Mouse (Mus musculus): ENCODE measurements at regions not wholly inside any gene's neighbourhood (a gene's known extent, or its start where the extent isn't known, plus 50 kb on each side); places are given as distances from the start of the nearest gene placed in this dataset.

DNA sequence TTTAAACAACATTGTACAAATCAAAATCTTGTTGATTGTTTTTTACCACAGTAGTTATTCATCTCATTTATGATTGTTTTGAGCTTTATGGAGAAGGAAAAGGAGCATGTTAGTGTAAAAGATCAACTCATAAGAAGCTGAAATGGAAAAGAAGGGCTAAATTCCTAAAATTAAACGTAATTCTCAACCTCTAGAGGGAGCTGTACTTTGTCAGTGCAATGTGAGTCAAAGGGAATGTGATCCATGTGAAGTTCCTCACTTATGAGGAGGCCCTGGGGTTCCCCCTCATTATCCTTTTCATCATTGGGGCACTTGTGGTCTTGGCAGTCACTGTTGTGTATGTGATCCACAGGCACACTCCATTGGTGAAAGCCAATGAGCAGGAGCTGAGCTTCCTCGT lies 54.0 kb upstream of the Vmn2r7 start:
- Histone ChIP-seq H3K27ac (replicated peaks) (no peak overlapping the region), H3K9ac (no peak overlapping the region), H3K27me3 (no peaks in the 10 kb centered on the region), H3K4me1 (no peaks in the 10 kb centered on the region), H3K4me2 (replicated peaks) (no peak overlapping the region), H3K4me3 (replicated peaks) (no peak overlapping the region), H3K36me3 (no peaks in the 10 kb centered on the region), H3K9me3 (replicated peaks) (no peaks in the 10 kb centered on the region)
- whole genome bisulfite sequencing: 56% methylated on average over 2 of the region's 2 CpGs
- no peak for ATAC-seq (ENCODE audit: insufficient number of reproducible peaks, low FRiP score, low TSS enrichment, low read depth)

DNA sequence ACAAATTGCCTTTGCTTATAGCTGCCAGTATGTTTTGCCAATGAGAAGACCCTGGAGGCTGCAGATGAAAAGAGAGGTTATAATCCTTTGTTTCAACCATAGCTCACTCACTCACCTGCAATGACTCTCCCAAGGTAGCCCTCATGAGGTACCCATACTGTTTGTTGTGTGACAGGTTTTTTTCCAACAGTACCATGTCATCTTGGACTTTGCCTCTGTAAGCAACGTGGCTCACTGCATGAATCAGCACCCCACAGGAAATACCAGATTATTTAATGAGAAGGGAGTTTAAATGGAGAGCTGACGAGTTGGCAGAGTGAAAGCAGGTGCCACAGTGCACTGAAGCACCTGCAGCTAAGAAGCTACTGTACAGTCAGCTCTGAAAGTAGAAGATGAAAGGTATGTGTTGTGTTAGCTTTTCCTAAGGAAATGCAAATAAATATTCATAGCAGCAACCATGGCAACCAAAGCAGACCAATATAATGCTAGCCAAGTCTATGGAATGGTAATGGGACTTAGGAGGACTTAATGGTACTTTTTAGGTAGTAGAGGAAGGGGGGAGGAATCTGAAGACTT lies 56.8 kb upstream of the Vmn2r7 start:
- Histone ChIP-seq H3K9me3 (replicated peaks) (no peaks in the 10 kb centered on the region), H3K4me1 (no peaks in the 10 kb centered on the region), H3K36me3 (no peaks in the 10 kb centered on the region), H3K9ac (no peak overlapping the region), H3K27ac (replicated peaks) (no peak overlapping the region), H3K27me3 (no peaks in the 10 kb centered on the region), H3K4me2 (replicated peaks) (no peak overlapping the region), H3K4me3 (replicated peaks) (no peak overlapping the region)
- ATAC-seq (ENCODE audit: insufficient number of reproducible peaks, low FRiP score, low TSS enrichment, low read depth): no peak
- WGBS: 20% methylated on average over 2 of the region's 2 CpGs

DNA sequence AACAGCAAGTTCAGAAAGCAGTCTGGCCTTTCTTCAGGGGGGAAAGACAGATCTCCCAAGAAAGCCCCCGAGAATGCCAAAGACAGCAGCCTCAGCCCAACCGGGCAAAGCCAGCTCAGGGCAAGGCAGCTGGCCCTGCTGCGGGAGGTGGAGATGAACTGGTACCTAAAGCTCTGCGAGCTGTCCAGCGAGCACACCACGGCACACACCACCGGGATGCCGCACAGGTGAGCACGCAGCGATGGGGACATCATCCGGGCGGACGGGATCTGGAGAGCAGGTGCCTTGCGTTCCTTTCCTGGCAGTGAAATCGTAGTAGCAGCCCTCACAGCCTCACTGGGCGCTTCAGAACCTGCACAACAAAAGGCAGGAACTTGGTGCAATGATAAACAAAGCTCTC lies 104.7 kb upstream of the Vmn2r7 start:
- Histone ChIP-seq H3K4me1 (peaks cover 6% of the 10 kb centered on the region; the same call in 1 of the 2 replicates), H3K36me3 (no peaks in the 10 kb centered on the region), H3K9ac (no peak overlapping the region), H3K27me3 (peaks cover 10% of the 10 kb centered on the region), H3K4me3 (replicated peaks) (peak overlapping the region; percentile 13; the same call in 1 of the 2 replicates), H3K4me2 (replicated peaks) (peak overlapping the region; percentile 36), H3K9me3 (replicated peaks) (no peaks in the 10 kb centered on the region), H3K27ac (replicated peaks) (no peak overlapping the region)
- ATAC-seq (ENCODE audit: insufficient number of reproducible peaks, low FRiP score, low TSS enrichment, low read depth): no peak
- WGBS: 13% methylated on average over 16 of the region's 16 CpGs

DNA sequence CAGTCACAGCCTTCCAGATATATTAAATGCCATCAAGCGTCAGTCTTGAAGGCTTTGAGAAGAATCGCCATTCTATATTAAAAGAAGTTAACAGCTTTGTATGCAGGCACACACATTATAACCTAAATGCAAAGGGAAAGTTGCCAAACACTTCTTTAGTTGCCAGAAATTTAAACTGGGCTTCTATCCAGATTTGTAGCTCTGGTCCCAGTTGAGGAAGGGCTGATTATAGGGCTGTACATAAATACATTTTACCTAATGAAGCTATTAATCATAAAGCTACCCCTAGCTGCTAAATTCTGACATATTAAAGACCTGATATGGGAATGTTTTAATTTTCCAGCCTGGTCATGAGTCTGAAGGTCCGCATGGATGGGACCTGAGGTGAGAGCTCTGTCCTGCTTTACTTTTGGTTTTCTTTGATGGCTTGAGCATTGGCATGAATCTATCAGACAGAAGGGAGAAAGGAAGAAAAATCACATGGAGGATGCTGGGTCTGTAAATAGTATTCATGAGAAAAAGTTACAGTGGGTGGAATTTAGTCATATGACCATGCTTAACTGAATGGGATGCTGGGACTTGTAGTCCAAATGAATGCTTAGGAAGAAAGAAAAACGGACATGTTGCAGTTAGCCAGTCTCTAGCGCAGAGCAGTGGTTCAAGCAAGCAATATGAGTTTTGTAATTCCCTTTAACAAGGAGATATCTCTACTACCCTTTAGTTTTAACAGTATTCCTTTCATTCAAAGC lies 120.3 kb upstream of the Vmn2r7 start:
- H3K4me2 ChIP-seq (replicated peaks): 0 out of 2 replicates have a peak overlapping the region, but pooled peaks have one; percentile 1

DNA sequence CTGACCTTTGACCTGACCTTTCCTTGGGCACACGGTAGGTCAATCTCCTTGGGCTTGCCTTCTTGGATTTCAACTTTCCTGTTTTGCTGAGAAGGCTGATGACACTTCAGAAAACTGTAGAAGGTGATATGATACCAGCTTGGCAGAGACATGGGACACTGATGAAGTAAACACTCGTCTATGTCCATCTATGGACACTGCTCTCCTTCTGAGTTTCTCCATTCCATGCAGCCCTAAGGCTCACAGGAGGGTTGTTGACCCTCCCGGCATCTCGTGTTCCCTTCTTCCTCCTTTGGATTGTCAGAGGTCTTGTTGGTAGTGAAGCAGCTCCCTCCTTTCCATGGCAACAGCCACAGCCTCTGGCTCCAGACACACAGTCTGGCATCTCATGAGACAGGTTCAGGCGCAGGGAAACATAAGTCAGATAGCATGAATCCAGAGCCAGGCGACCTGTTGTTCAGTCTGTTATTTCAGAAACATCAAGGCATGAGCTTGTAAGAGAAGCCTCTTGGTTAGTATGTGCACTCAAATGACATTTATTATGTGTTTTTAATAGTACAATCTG lies 120.9 kb upstream of the Vmn2r7 start:
- Histone ChIP-seq H3K4me3 (replicated peaks) (no peak overlapping the region; the same call in 1 of the 2 replicates), H3K27ac (replicated peaks) (no peak overlapping the region), H3K27me3 (no peaks in the 10 kb centered on the region), H3K9ac (no peak overlapping the region), H3K9me3 (replicated peaks) (no peaks in the 10 kb centered on the region), H3K36me3 (no peaks in the 10 kb centered on the region), H3K4me2 (replicated peaks) (0 out of 2 replicates have a peak overlapping the region, but pooled peaks have one; percentile 1), H3K4me1 (no peaks in the 10 kb centered on the region)
- ATAC-seq (ENCODE audit: insufficient number of reproducible peaks, low FRiP score, low TSS enrichment, low read depth): no peak
- WGBS: 28% methylated on average over 6 of the region's 6 CpGs

More for the DNA sequence above, 120.3 kb upstream of the Vmn2r7 start:
- Histone ChIP-seq H3K9me3 (replicated peaks) (no peaks in the 10 kb centered on the region), H3K9ac (no peak overlapping the region), H3K27ac (replicated peaks) (no peak overlapping the region), H3K27me3 (no peaks in the 10 kb centered on the region), H3K4me3 (replicated peaks) (no peak overlapping the region; the same call in 1 of the 2 replicates), H3K4me1 (no peaks in the 10 kb centered on the region), H3K36me3 (no peaks in the 10 kb centered on the region)
- ATAC-seq (ENCODE audit: insufficient number of reproducible peaks, low FRiP score, low TSS enrichment, low read depth): no peak
- WGBS: 54% methylated on average over 5 of the region's 5 CpGs

DNA sequence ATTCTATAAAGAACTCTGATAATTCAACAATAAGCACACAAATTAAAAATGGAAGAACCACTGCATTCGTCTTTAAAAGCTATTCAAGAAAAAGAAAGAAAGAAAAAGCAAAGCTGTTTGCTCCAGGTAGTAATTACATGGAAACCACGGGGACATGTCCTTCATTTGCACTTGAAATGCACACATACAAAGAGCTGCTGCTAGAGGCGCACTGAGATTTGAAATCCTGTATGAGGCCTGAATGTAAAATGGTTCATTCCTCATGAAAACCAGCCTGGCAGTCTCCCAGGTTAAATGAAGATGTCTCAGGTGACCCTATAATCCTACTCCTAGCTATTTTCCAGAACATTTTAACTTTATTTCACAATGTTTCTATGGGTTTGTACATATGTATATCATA lies 123.7 kb upstream of the Vmn2r7 start:
- Histone ChIP-seq H3K4me3 (replicated peaks) (no peak overlapping the region), H3K36me3 (no peaks in the 10 kb centered on the region), H3K9me3 (replicated peaks) (no peaks in the 10 kb centered on the region), H3K4me2 (replicated peaks) (no peak overlapping the region), H3K9ac (no peak overlapping the region), H3K4me1 (no peaks in the 10 kb centered on the region), H3K27me3 (no peaks in the 10 kb centered on the region), H3K27ac (replicated peaks) (no peak overlapping the region)
- WGBS: 60% methylated on average over 3 of the region's 3 CpGs
- no peak for ATAC-seq (ENCODE audit: insufficient number of reproducible peaks, low FRiP score, low TSS enrichment, low read depth)

DNA sequence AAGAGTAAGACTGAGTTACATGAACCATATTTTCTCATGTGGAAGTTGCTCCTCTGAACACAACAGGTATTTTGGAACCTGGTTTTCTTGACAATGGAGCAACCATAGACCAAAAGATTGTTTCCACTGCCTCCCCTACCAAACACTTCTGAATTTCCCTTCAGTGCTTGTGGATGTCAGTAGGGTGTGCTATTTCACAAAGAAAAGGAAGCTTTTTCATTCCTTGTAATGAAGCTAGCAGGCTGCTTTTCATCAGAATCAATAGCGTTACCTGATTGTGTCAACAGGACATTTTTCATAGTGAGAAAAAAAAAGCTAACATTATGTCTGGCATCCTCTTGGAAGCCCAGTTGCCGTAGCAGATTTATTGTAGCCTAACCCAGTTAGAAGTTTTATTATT lies 124.8 kb upstream of the Kcnab1 start:
- Histone ChIP-seq H3K9me3 (replicated peaks) (no peaks in the 10 kb centered on the region), H3K27me3 (no peaks in the 10 kb centered on the region), H3K4me1 (no peaks in the 10 kb centered on the region), H3K9ac (no peak overlapping the region), H3K4me3 (replicated peaks) (no peak overlapping the region), H3K36me3 (no peaks in the 10 kb centered on the region), H3K4me2 (replicated peaks) (no peak overlapping the region), H3K27ac (replicated peaks) (no peak overlapping the region)
- ATAC-seq (ENCODE audit: insufficient number of reproducible peaks, low FRiP score, low TSS enrichment, low read depth): no peak
- WGBS: 67% methylated on average over 2 of the region's 2 CpGs

DNA sequence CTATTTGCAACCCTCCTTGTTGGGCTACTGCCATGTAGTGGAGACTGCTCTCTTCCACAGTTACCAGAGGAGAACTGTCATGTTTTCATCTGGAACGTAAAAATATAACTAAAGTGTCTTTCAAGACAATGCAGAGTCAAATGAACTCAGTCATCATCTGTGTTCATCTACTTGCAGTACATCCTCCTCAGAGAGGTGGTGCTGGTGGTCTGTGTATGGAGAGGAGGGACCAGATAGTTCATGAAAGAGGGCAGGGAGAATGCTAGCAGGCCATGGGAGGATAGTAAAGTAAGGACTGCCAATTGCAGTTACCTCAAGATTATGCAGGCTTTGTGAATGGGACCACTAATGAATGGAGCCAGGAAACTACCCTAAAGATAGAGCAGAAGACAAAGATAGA lies 121.5 kb upstream of the Kcnab1 start:
- no peak overlapping the region for H3K4me2 ChIP-seq (replicated peaks)
- no peaks in the 10 kb centered on the region for H3K9me3 ChIP-seq (replicated peaks)
- 69% methylated on average over 1 of the region's 1 CpGs for WGBS
- H3K4me3 ChIP-seq (replicated peaks): no peak overlapping the region
- ATAC-seq (ENCODE audit: insufficient number of reproducible peaks, low FRiP score, low TSS enrichment, low read depth): no peak
- no peaks in the 10 kb centered on the region for H3K36me3 ChIP-seq
- H3K9ac ChIP-seq: no peak overlapping the region
- no peak overlapping the region for H3K27ac ChIP-seq (replicated peaks)
- H3K4me1 ChIP-seq: no peaks in the 10 kb centered on the region
- no peaks in the 10 kb centered on the region for H3K27me3 ChIP-seq

DNA sequence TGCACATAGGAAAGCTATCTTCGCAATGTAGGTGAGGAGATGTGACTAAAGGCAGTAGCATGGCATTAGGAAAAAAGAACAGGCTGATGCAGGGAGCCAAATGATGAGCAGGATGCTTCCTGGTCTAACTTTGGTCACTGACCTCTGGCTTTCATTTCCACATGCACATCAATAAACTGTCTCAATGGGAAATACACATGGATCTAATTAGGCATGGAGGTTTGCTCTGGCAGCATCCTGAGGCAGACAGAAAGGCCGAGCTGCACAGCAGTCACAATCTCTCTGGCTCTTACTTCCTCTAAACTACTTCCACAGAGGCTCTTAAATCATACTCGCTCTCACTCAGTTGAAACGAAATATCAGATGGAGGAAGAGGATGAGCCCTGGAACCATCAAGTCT lies 112.7 kb upstream of the Kcnab1 start:
- H3K27ac ChIP-seq (replicated peaks): no peak overlapping the region
- no peak overlapping the region for H3K4me3 ChIP-seq (replicated peaks)

DNA sequence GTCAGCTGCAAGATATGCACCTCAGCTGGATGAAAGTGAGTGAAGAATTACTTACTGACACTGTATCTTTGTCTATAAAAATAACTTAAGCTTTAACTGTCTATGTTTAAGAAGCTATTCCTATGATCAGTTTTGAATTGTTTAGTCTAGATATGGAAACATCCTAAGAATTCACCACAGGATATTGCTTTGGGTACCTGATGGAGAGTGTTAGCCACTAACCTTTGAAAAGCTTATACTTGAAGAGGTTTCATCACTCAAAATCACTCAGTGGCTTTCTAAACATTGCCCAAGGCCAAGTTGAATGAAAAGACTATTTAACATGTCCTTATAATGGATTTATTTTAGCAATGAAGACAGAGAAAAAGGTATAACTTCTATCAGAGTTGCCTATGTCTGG lies 111.6 kb upstream of the Kcnab1 start:
- no peaks in the 10 kb centered on the region for H3K36me3 ChIP-seq
- H3K4me3 ChIP-seq (replicated peaks): no peak overlapping the region
- no peak overlapping the region for H3K27ac ChIP-seq (replicated peaks)

More for the DNA sequence above, 112.7 kb upstream of the Kcnab1 start:
- no peak overlapping the region for H3K4me2 ChIP-seq (replicated peaks)
- H3K4me1 ChIP-seq: no peaks in the 10 kb centered on the region
- no peak for ATAC-seq (ENCODE audit: insufficient number of reproducible peaks, low FRiP score, low TSS enrichment, low read depth)
- H3K36me3 ChIP-seq: no peaks in the 10 kb centered on the region
- WGBS: 37% methylated on average over 4 of the region's 4 CpGs
- H3K9me3 ChIP-seq (replicated peaks): no peaks in the 10 kb centered on the region
- no peaks in the 10 kb centered on the region for H3K27me3 ChIP-seq
- H3K9ac ChIP-seq: no peak overlapping the region

DNA sequence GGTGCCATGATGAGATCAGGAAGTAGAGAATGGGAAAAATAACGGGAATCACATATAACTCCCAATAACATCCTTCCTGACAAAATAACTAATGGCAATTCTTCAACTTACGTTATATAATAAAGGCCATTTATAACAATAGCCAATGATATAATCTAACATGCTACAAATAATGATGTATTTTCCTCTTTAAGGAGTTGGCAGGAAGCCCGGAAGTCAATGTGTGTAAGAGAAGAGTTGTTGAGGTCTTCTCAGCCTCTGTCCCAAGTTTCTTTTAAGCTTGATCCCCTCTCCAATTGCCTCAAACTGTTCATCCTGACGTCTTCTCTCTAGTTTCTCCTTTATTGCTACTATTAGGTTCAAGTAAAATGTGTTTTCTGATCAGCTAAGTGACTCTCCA lies 108.1 kb upstream of the Kcnab1 start:
- Histone ChIP-seq H3K27ac (replicated peaks) (no peak overlapping the region), H3K4me3 (replicated peaks) (no peak overlapping the region), H3K9ac (no peak overlapping the region), H3K9me3 (replicated peaks) (no peaks in the 10 kb centered on the region), H3K36me3 (no peaks in the 10 kb centered on the region), H3K27me3 (no peaks in the 10 kb centered on the region), H3K4me1 (no peaks in the 10 kb centered on the region), H3K4me2 (replicated peaks) (no peak overlapping the region)
- ATAC-seq (ENCODE audit: insufficient number of reproducible peaks, low FRiP score, low TSS enrichment, low read depth): no peak
- WGBS: 58% methylated on average over 4 of the region's 4 CpGs

More for the DNA sequence above, 111.6 kb upstream of the Kcnab1 start:
- Histone ChIP-seq H3K9me3 (replicated peaks) (no peaks in the 10 kb centered on the region), H3K4me1 (no peaks in the 10 kb centered on the region), H3K4me2 (replicated peaks) (no peak overlapping the region), H3K27me3 (no peaks in the 10 kb centered on the region), H3K9ac (no peak overlapping the region)
- no peak for ATAC-seq (ENCODE audit: insufficient number of reproducible peaks, low FRiP score, low TSS enrichment, low read depth)

Measured in embryonic facial prominence, embryonic 15.5 days (tissue).